Mouse (Mus musculus): ENCODE measurements around the gene Immp2l. TPM values are rescaled to one million over a fixed set of nuclear protein-coding genes. Genes with fewer than 3 reads are reported as not detected.

Gene Immp2l
- polyA plus RNA-seq (2012; fragmentation: generic; extraction: Trizol): 10 to 100 TPM in 1 of 2 experiments, 1 to 10 TPM in 1; 9.6 to 14.4 TPM

GRCm38 (mm10) chr12:41023511-41024421, at the start of gene Immp2l:
TSS of gene Immp2l (plus strand) at chr12:41024090.

GRCm38 (mm10) chr12:41486331-41486730, 462.4 kb downstream of the Immp2l start, which contains the start of gene Lrrn3:
TSS of gene Lrrn3 (minus strand) at chr12:41486431.

All from C3H10T1/2 (cell line).